Mouse (Mus musculus) thymus, postnatal 0 days (tissue): ENCODE measurements around the gene Olfr94. TPM values are rescaled to one million over a fixed set of nuclear protein-coding genes. Genes with fewer than 3 reads are reported as not detected.
"Not testable (repeated sequence)": the region's sequence is repeated elsewhere in the genome, so short reads cannot be mapped to it uniquely, and the experiment has no call there.

Source experiments
- DNase-seq: peaks from one replicate; pipeline ENCODE4 v3.0.0-alpha.2; 2015; ENCODE audit warnings: low spot score
- polyA plus RNA-seq: library from polyadenylated mRNA; unstranded; fragments of >200 nt; fragmentation: Nextera tagmentation; extraction: Ambion mirVana; gene quantifications from 2 replicates; pipeline ENCODE4 v1.2.1, GENCODE M21; 2015

Gene Olfr94
- not detected in 2 replicates for polyA plus RNA-seq

GRCm38 (mm10) chr17:37200894-37201293 is at the start of gene Olfr94:
Gene Olfr94 (minus strand): TSS chr17:37200994.
- no peak for DNase-seq

DNA sequence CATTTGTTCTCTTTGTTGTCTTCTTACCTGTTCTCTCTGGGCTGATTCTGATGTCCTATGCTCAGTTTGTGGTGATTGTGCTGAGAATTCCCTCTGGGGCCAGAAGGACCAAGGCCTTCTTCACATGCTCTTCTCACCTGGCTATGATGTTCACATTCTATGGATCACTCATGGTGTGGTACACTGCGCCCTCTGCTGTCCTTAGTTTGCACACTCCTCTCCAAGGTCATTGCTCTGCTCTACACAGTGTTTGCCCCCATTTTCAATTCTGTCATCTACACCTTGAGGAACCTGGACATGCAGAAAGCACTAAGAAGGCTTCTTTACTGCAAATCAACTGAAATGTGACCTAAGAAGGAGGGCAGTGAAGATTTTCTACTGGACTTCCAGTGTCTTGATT is 49.8 kb upstream of the Olfr94 start:
- peak; percentile 6 for DNase-seq

DNA sequence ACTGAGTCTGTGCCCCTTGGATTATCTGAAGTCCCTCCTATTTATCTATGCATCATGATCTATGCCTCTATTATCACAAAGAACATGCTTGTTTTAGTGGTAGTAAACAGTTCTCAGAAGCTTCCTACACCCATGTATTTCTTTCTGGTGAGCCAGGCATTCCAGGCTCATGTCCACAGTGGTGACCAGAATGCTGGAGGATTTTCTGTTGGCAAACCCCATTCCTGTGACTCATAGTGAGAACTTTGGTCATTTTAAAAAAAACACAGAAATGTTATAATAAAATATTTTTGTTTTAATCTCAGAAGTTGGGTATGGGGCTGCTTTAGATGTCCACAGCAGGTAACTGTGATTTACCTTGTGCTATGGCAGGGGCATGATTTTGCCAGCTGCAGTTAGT is 48.7 kb upstream of the Olfr94 start:
- DNase-seq = no peak

DNA sequence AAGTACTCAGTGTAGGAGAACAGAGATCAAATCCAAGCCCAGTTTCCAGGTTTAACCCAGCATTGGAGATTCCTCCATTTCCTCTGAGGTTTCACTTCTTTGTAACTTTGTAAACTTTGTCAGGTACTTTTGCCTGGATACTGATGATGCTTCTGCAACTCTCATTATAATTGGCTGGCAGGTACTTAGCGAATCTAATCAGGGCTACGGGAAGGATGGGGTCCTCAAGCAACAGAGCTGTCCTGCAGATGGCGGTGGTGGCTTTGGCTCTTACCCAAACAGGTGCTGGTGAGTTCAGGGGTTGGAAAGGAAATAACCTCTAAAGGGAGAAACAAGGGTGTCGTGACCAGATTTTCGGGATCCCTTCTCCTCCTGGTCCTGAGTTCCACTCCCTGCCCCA is 45.9 kb upstream of the Olfr94 start:
- DNase-seq = peak; percentile 66

- no peak for DNase-seq
Measured at GRCm38 (mm10) chr17:37242198-37242597, 41.4 kb upstream of the Olfr94 start.

DNA sequence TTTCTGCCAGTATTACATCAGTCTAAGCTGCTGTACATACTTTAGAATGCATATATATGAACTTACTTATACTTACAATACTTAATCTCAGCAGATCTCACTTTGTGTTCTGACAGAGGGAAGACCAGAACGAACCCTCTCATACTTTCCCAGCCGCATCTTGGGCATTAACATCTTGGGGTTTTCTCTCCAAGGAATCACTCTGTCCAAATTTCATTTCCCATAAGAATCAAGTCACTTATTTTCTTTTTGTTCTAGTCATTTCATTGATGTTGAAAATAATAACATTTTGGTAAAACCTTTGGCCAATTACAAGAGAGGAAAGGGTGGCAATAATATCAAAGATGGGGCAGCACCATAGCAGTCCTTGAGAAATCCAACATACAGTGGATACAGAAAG is 36.4 kb upstream of the Olfr94 start, which contains the start of gene Olfr97:
Olfr97 (minus strand) TSS at position 101 of the 400 bp plus-strand sequence.
- not testable (repeated sequence) for DNase-seq

GRCm38 (mm10) chr17:37221879-37222278 is 21.1 kb upstream of the Olfr94 start:
- no peak for DNase-seq

- no peak for DNase-seq
Measured at GRCm38 (mm10) chr17:37219846-37220245, 19.1 kb upstream of the Olfr94 start, which contains the start of gene Olfr96. Gene Olfr96 (plus strand): TSS chr17:37220146.

DNA sequence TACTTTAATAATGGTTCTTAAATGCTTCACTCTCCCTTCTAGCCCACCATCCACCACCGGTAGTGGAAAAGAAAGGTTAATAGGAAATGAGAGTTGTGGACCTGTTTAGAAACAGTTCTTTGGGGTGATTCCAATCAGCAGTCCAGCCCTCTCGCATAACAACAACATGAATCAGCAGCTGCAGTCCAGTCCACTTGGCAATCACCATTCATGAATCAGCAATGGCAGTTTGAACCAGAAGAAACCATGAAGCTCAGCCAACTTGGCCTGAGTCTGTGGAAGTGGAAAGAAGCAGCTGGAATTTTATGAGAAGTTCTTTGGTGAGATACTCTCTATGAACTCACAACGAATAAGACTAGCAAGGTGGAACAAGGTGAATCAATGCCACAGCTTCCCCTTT is 17.7 kb upstream of the Olfr94 start:
- DNase-seq = no peak

DNA sequence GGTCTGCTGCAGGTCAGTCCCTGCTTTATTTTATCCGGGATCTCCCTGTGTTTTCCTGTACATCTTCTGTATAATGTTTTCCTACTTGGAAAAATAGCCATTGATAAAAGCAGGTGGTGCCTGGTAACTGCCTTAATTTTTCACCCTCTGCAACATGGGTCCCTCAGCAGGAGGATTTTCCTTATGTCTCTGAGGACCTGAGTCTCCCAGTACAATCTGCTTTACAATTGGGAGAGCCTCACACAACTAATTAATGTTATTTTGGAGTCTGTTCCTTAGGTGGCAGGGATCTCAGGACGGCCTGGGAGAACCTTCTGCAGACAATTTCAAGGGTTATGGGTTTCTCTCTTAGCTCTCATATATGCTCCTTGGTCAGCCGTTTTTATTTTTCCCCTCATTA is 12.2 kb upstream of the Olfr94 start, which contains the start of gene Olfr95:
Olfr95 (minus strand) TSS at position 101 of the 400 bp plus-strand sequence.
- DNase-seq = no peak

DNA sequence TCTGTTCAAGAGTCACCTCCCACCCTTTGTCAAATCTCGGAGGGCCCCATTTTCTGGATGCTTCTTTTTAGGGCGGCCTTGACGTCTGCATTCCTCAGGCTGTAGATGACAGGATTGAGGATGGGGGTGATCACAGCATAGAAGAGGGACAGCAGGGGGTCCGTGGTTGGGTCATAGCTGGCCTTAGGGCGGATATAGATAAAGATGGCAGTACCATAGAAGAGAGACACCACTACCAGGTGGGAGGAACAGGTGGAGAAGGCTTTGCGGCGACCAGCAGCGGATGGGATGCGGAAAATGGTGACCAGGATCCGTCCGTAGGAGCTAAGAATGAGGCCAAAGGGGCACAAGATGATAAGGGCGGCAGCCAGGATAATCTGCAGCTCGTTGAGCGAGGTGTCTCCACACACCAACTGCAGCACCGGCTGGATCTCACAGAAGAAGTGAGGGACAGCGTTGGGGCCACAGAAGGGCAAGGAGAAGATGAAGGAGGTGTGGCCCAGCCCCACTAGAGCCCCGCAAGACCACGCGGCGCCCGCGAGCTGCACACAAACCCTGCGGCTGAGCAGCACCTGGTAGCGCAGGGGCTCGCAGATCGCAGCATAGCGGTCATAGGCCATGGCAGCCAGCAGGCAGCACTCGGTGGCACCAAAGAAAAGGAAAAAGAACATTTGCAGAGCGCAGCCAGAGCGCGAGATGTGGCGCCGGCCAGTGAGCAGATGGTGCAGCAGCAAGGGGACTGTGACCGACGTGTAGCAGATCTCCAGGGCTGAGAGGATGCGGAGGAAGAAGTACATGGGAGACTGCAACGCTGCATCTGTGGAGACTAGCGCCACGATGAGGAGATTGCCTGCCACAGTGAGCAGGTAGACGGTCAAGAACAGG is 10.3 kb upstream of the Olfr94 start:
- DNase-seq = no peak

DNA sequence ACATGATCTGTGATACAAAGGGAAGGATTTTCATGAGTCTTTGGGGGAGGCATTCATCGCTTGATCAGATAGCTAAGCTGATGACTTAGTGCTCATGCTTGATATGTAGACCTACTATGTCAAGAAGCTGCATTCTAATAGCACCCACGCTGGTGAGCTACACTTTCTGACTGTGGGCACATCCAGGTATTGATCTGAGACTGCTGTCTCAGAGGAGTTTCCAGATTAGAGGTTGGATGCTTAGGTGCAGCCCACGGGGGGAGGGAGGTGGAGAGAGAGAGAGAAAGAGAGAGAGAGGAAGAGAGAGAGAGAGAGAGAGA is 3.1 kb upstream of the Olfr94 start:
- DNase-seq = no peak

GRCm38 (mm10) chr17:37203206-37203916 is 2.6 kb upstream of the Olfr94 start:
- peak; percentile 71 for DNase-seq

- DNase-seq = no peak
Measured at GRCm38 (mm10) chr17:37196845-37197724, 3.7 kb downstream of the Olfr94 start.

- no peak for DNase-seq
Measured at GRCm38 (mm10) chr17:37194782-37195181, 6.0 kb downstream of the Olfr94 start.

DNA sequence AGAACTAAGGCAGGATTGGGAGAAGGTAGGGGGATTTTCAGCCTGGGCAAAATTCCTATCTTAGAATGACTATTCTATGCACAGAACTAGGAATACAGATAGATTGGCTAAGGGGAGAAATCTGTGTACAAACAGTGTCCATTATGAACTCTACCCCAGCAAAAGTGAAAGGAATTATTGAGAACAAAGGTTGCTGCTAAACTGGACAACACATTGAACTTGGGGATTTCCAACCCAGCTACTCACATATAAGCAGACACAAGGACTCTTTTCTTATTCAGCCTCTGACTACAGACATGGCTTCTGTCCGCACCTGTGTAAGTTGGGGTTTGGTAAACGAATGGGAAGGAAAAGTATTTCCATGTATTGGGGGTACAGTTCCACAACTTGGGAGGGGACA is 7.1 kb downstream of the Olfr94 start, which contains the start of gene Ubd:
Ubd (plus strand) TSS at position 237 of the 400 bp plus-strand sequence.
- no peak for DNase-seq

DNA sequence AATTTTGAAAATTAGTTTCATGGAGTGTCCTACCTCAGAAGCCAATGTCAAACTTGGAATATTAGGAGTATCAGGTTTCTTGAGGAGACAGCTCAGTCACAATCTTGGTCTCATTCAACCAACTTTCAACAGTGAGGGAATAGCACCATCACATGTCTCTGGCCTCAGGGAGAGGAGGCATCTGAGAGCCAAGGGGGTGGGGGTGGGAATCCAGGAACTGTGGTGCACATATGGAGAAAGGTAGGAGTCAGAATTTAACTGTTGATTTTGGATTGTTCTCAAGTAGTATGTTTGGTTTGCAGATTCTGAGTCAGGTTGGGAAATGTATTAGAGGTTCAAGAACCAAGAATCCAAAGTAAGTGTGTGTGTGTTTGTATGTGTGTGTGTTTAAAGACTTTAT is 7.8 kb downstream of the Olfr94 start:
- no peak for DNase-seq

DNA sequence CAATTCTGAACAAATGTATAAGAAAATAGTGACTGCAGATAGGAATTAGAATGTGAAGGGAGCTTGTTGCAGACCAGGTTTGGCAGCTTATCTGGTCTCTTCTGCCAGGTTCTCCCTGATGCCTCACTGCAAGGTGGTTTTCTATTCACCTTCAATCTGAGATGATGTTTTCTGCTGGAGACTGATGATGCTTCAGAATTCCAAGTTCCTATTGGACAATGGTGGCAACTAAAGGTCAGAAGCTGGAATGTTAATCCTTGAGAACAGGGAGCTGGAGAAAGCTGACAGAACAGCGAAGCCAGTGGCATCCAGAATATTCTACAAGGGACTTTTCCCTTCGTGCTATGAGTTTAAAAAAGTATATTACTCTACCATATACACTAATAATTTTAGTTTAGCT is 10.1 kb downstream of the Olfr94 start:
- no peak for DNase-seq

GRCm38 (mm10) chr17:37185474-37185873 is 15.3 kb downstream of the Olfr94 start:
- DNase-seq = no peak

GRCm38 (mm10) chr17:37161394-37161793 is 39.4 kb downstream of the Olfr94 start, which contains the start of gene Olfr93:
Gene Olfr93 (minus strand): TSS chr17:37161494.
- no peak for DNase-seq
